10 mouse cellular contexts compared by ENCODE assay signal in the genomic region with DNA sequence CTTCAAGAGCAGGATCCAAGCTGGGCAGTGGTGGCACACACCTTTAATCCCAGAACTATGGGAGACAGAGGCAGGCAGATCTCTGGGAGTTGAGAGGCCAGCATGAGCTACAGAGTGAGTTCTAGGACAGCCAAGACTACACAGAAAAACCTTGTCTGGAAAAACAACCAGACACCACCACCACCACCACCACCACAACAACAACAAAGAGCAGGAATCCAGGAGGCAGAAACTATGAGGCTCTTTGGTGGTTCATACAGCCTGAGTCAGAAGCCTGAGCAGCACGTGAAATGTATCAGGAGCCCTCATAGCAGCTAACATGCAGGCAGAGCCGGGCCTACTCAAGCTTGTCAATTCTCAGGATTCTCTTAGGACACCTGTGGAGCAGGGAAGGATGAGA. TPM values are rescaled to one million over a fixed set of nuclear protein-coding genes. Genes with fewer than 3 reads are reported as not detected.
DNase-seq lines count a peak whose midpoint lies in the region; ATAC-seq and TF ChIP-seq lines count a peak whose summit lies in the region.
"Had no signal": no experiment of that assay in that cellular context is flagged by ENCODE, and none has a peak within 500 bp of the region (broad histone marks: within the 10 kb centered on the region; RNA-seq: fewer than 3 reads in every experiment).

No protein-coding gene starts in this region.

- no peaks in the 10 kb centered on the region for H3K9me3 ChIP-seq in heart, embryonic 12.5 days (replicated peaks)
- no peaks in the 10 kb centered on the region for H3K9me3 ChIP-seq in hindbrain, embryonic 16.5 days (ENCODE audit: control insufficient read depth, low read length)

- peak overlapping the region; percentile 66 for H3K27ac ChIP-seq in heart, adult 2 months
- H3K27ac ChIP-seq in heart, embryonic 12.5 days (ENCODE audit: poor library complexity, severe bottlenecking): no peak overlapping the region
- H3K27ac ChIP-seq in spleen, adult 2 months (ENCODE audit: insufficient read depth, low read length): peak overlapping the region; percentile 81
- H3K27ac ChIP-seq in hindbrain, embryonic 16.5 days (ENCODE audit: low read depth, low read length): no peak overlapping the region

- ATAC-seq in heart, embryonic 12.5 days (ENCODE audit: insufficient number of reproducible peaks, low FRiP score): no peak
- ATAC-seq in inflammation-experienced regulatory T-cells, adult 6 months: peak; percentile 3
- no peak for ATAC-seq in hindbrain, embryonic 16.5 days

- no peaks in the 10 kb centered on the region for H3K27me3 ChIP-seq in heart, adult 2 months (ENCODE audit: control insufficient read depth, insufficient read depth, low read length)
- H3K27me3 ChIP-seq in heart, embryonic 12.5 days (replicated peaks): no peaks in the 10 kb centered on the region
- no peaks in the 10 kb centered on the region for H3K27me3 ChIP-seq in spleen, adult 2 months (ENCODE audit: control insufficient read depth, insufficient read depth, low read length)
- no peaks in the 10 kb centered on the region for H3K27me3 ChIP-seq in hindbrain, embryonic 16.5 days (replicated peaks; ENCODE audit: control insufficient read depth, insufficient read depth, low read length)
- H3K27me3 ChIP-seq: Patski had no signal

- no peak for TF ChIP-seq CTCF in heart, adult 2 months (IDR thresholded peaks at IDR 0.05)
- TF ChIP-seq CTCF in spleen, adult 2 months (IDR thresholded peaks at IDR 0.05; ENCODE audit: extremely low read depth, insufficient read depth, insufficient read length, insufficient replicate concordance): no peak

- no peak overlapping the region for H3K4me2 ChIP-seq in heart, embryonic 12.5 days
- no peak overlapping the region for H3K4me2 ChIP-seq in hindbrain, embryonic 16.5 days (ENCODE audit: low read length)

- no peak for DNase-seq in heart, adult 2 months
- DNase-seq in spleen, adult 2 months (ENCODE audit: low read depth in 1 of 2, low spot score in 2 of 2): peak in 1 of 2 experiments; percentile 2
- DNase-seq in spleen, adult 18-20 months: no peak
- DNase-seq in naive thymus-derived CD4-positive, alpha-beta T cell, adult 2 months (ENCODE audit: low read depth): peak; percentile 62
- DNase-seq in gastrocnemius, postnatal 36 days: no peak
- DNase-seq: adrenal gland, postnatal 10 days had no signal

- H3K36me3 ChIP-seq in heart, adult 2 months (ENCODE audit: control insufficient read depth, insufficient read depth, low read length): peaks cover 4% of the 10 kb centered on the region; the same call in 1 of the 2 replicates
- no peaks in the 10 kb centered on the region for H3K36me3 ChIP-seq in heart, embryonic 12.5 days
- H3K36me3 ChIP-seq in spleen, adult 2 months (ENCODE audit: control insufficient read depth, insufficient read depth, low read length): peaks cover 4% of the 10 kb centered on the region; the same call in 1 of the 2 replicates
- peaks cover 4% of the 10 kb centered on the region; the same call in 1 of the 2 replicates for H3K36me3 ChIP-seq in hindbrain, embryonic 16.5 days (ENCODE audit: control insufficient read depth, insufficient read depth, low read length)

- TF ChIP-seq EP300 in heart, adult 2 months (IDR thresholded peaks at IDR 0.05; ENCODE audit: insufficient read depth, low read depth, low read length): no peak

- intact Hi-C loops in heart, adult 2 months (cut with DNase I): loop anchor here (2.0 kb wide), 1 partner anchor 26 kb away; a partner anchor contains a TSS
- intact Hi-C loops in gastrocnemius, postnatal 36 days (cut with DNase I): no loop called here

- peak overlapping the region; percentile 10; the same call in 1 of the 2 replicates for H3K9ac ChIP-seq in heart, adult 2 months (ENCODE audit: low read depth, low read length)
- H3K9ac ChIP-seq in heart, embryonic 12.5 days: no peak overlapping the region
- no peak overlapping the region for H3K9ac ChIP-seq in hindbrain, embryonic 16.5 days (ENCODE audit: low read depth, low read length)

- peaks cover 16% of the 10 kb centered on the region for H3K4me1 ChIP-seq in heart, adult 2 months (ENCODE audit: control insufficient read depth, insufficient read depth, low read length)
- peaks cover 19% of the 10 kb centered on the region for H3K4me1 ChIP-seq in heart, embryonic 12.5 days (replicated peaks)
- peaks cover 28% of the 10 kb centered on the region for H3K4me1 ChIP-seq in spleen, adult 2 months (ENCODE audit: control insufficient read depth, insufficient read depth, insufficient read length)
- peaks cover 2% of the 10 kb centered on the region for H3K4me1 ChIP-seq in hindbrain, embryonic 16.5 days (ENCODE audit: control insufficient read depth, insufficient read depth, low read depth, low read length)

- no peaks in the 10 kb centered on the region for H3K79me2 ChIP-seq in heart, adult 2 months (replicated peaks; ENCODE audit: control insufficient read depth, insufficient read depth, low read length)

- TF ChIP-seq POLR2A in heart, adult 2 months (IDR thresholded peaks at IDR 0.05; ENCODE audit: insufficient read depth, low read depth, low read length): no peak
- TF ChIP-seq POLR2A in spleen, adult 2 months (IDR thresholded peaks at IDR 0.05; ENCODE audit: low read depth, low read length): no peak

- peak overlapping the region; percentile 43 for H3K4me3 ChIP-seq in heart, adult 2 months
- H3K4me3 ChIP-seq in heart, embryonic 12.5 days: no peak overlapping the region
- peak overlapping the region; percentile 43; the same call in 1 of the 2 replicates for H3K4me3 ChIP-seq in spleen, adult 2 months (ENCODE audit: extremely low read depth, insufficient read depth, insufficient read length)
- no peak overlapping the region for H3K4me3 ChIP-seq in hindbrain, embryonic 16.5 days (ENCODE audit: low read length)

- 78% methylated on average over 2 of the region's 2 CpGs for WGBS in heart, adult 2 months
- WGBS in heart, embryonic 12.5 days: 69% methylated on average over 2 of the region's 2 CpGs
- 50% methylated on average over 2 of the region's 2 CpGs for WGBS in spleen, adult 2 months
- 84% methylated on average over 2 of the region's 2 CpGs for WGBS in hindbrain, embryonic 16.5 days

RNA-seq across cellular contexts. Expression of a gene that starts 26.3 kb away (rescaled TPM):
- 1 to 10 TPM; 3.2 to 3.3 TPM for total RNA-seq in heart, adult 2 months (2021)
- 4.2 and 9.8 TPM in 2 replicates for polyA plus RNA-seq in heart, adult 2 months (2012; rRNA removed)
- polyA plus RNA-seq in heart, embryonic 12.5 days (2016; fragmentation: Nextera tagmentation; extraction: Ambion mirVana): 2.9 and 3.4 TPM in 2 replicates
- polyA plus RNA-seq in spleen, adult 2 months (2012; rRNA removed): 41.6 and 50.9 TPM in 2 replicates
- polyA plus RNA-seq in inflammation-experienced regulatory T-cells, adult 6 months (2017; shearing (Covaris generic)): 10 to 100 TPM; 29.6 to 43.9 (median 34.4) TPM
- 10 to 100 TPM in 1 of 2 experiments, 1 to 10 TPM in 1; 7.0 to 10.4 TPM for total RNA-seq in gastrocnemius, postnatal 36 days (2021)
- polyA plus RNA-seq in hindbrain, embryonic 16.5 days (2015; fragmentation: Nextera tagmentation; extraction: Ambion mirVana): 71.2 and 73.3 TPM in 2 replicates

RNA-seq across cellular contexts. Expression of a gene that starts 47.8 kb away (rescaled TPM):
- total RNA-seq in heart, adult 2 months (2021): 1 to 10 TPM; 1.4 to 1.7 TPM
- 1.8 and 2.8 TPM in 2 replicates for polyA plus RNA-seq in heart, adult 2 months (2012; rRNA removed)
- polyA plus RNA-seq in heart, embryonic 12.5 days (2016; fragmentation: Nextera tagmentation; extraction: Ambion mirVana): 5.3 and 5.8 TPM in 2 replicates
- polyA plus RNA-seq in spleen, adult 2 months (2012; rRNA removed): 0.22 and 0.28 TPM in 2 replicates
- polyA plus RNA-seq in inflammation-experienced regulatory T-cells, adult 6 months (2017; shearing (Covaris generic)): under 1 TPM; 0.07 to 0.14 (median 0.09) TPM
- 1 to 10 TPM; 1.1 to 1.3 TPM for total RNA-seq in gastrocnemius, postnatal 36 days (2021)
- 1.5 and 2.3 TPM in 2 replicates for polyA plus RNA-seq in hindbrain, embryonic 16.5 days (2015; fragmentation: Nextera tagmentation; extraction: Ambion mirVana)

Comparison
In these comparisons a context has a peak if more than half of its experiments do, and no peak if none do; other contexts are left out.
1. H3K27ac ChIP-seq: peak in heart, adult 2 months (single experiment) and spleen, adult 2 months (single experiment); none in heart, embryonic 12.5 days (single experiment) and hindbrain, embryonic 16.5 days (single experiment).
2. H3K4me3 ChIP-seq: peak in heart, adult 2 months (single experiment) and spleen, adult 2 months (single experiment); none in heart, embryonic 12.5 days (single experiment) and hindbrain, embryonic 16.5 days (single experiment).